Mouse (Mus musculus) liver, adult 2 months (tissue): ENCODE data around the gene Klf4. TPM values are rescaled to one million over a fixed set of nuclear protein-coding genes. Genes with fewer than 3 reads are reported as not detected.
A peak's percentile ranks its signal among the peaks of the same experiment; 100 is the strongest.

Experiments used
- DNase-seq: peaks from one replicate; pipeline ENCODE4 v3.0.0-alpha.2; 2011; ENCODE audit warnings: low read depth, low spot score; ENCODE audit errors: extremely low read depth
- H3K27ac ChIP-seq: fragments of 200-500 bp; replicated peaks from 2 replicates; pipeline ENCODE4 v1.5.1; 2012; ENCODE audit warnings: low read depth, mild to moderate bottlenecking, control low read depth, inconsistent platforms, low read length; ENCODE audit not compliant: insufficient read depth
- H3K27me3 ChIP-seq: fragments of 200-500 bp; 2 replicates; pipeline ENCODE4 v1.6.1; 2012; ENCODE audit warnings: mild to moderate bottlenecking, moderate library complexity, low read length, inconsistent platforms; ENCODE audit not compliant: control insufficient read depth, insufficient read depth
- H3K36me3 ChIP-seq: fragments of 200-500 bp; 2 replicates; pipeline ENCODE4 v1.6.1; 2012; ENCODE audit warnings: low read length, inconsistent platforms; ENCODE audit not compliant: control insufficient read depth, insufficient read depth
- H3K4me1 ChIP-seq: fragments of 200-500 bp; 2 replicates; pipeline ENCODE4 v1.6.1; 2011; ENCODE audit warnings: low read length; ENCODE audit not compliant: control insufficient read depth, insufficient read depth
- H3K4me3 ChIP-seq: fragments of 200-500 bp; 2 replicates; pipeline ENCODE4 v1.5.1; 2011; ENCODE audit warnings: low read depth, mild to moderate bottlenecking, control low read depth, low read length, moderate library complexity; ENCODE audit not compliant: insufficient read depth
- H3K79me2 ChIP-seq: fragments of 200-500 bp; 2 replicates; pipeline ENCODE4 v1.6.1; 2012; ENCODE audit warnings: inconsistent platforms, mild to moderate bottlenecking, low read length, moderate library complexity; ENCODE audit not compliant: control insufficient read depth, insufficient read depth
- H3K9ac ChIP-seq: fragments of 200-500 bp; 2 replicates; pipeline ENCODE4 v1.6.1; 2012; ENCODE audit warnings: low read depth, mild to moderate bottlenecking, control low read depth, inconsistent platforms, low read length
- CTCF ChIP-seq: fragments of 200-500 bp; IDR thresholded peaks from 2 replicates; pipeline ENCODE4 v1.5.1; 2011; ENCODE audit warnings: low read depth, low read length, control low read depth
- POLR2A ChIP-seq: fragments of 200-500 bp; IDR thresholded peaks from 2 replicates; pipeline ENCODE4 v1.6.1; 2011; ENCODE audit warnings: low read length, control low read depth; ENCODE audit not compliant: insufficient read depth; ENCODE audit errors: extremely low read depth
- WGBS: fragments of 180-500 bp; shearing (Covaris S2); methylation state at CpG from one replicate; pipeline ENCODE4 v1.1.7; 2018; 5-methylcytosine and 5-hydroxymethylcytosine counted together
- polyA plus RNA-seq: library from polyadenylated mRNA; depleted of rRNA; stranded (reverse); fragments of >200 nt; gene quantifications from 2 replicates; pipeline ENCODE4 v1.2.3, GENCODE M21; 2012
- total RNA-seq: library from RNA; depleted of rRNA; stranded (reverse); fragments of >200 nt; gene quantifications from 2 replicates; pipeline ENCODE4 v1.2.3, GENCODE M21; 2014

Klf4 gene
- total and polyA plus RNA-seq, 2 experiments: 0.46 to 0.57 TPM

GRCm38 (mm10) chr4:55530731-55531095 lies 1.6 kb downstream of the Klf4 start:
- H3K36me3 ChIP-seq: no peaks in the 10 kb centered on the region
- H3K79me2 ChIP-seq: no peaks in the 10 kb centered on the region
- no peak overlapping the region for H3K27ac ChIP-seq
- peaks cover 4% of the 10 kb centered on the region; the same call in 1 of the 2 replicates for H3K4me1 ChIP-seq
- H3K9ac ChIP-seq: peak overlapping the region; percentile 41
- DNase-seq: no peak
- H3K4me3 ChIP-seq: peak overlapping the region; percentile 53
- peaks cover 4% of the 10 kb centered on the region for H3K27me3 ChIP-seq
- TF ChIP-seq CTCF: no peak
- no peak for TF ChIP-seq POLR2A
- WGBS: 5% methylated on average over 20 of the region's 20 CpGs

GRCm38 (mm10) chr4:55530236-55530635 lies 2.0 kb downstream of the Klf4 start:
- WGBS: 4% methylated on average over 27 of the region's 27 CpGs
- Histone ChIP-seq H3K4me3 (peak overlapping the region; percentile 53; the same call in 1 of the 2 replicates), H3K79me2 (no peaks in the 10 kb centered on the region), H3K9ac (peak overlapping the region; percentile 36), H3K27me3 (peaks cover 4% of the 10 kb centered on the region), H3K27ac (no peak overlapping the region), H3K36me3 (no peaks in the 10 kb centered on the region), H3K4me1 (peaks cover 4% of the 10 kb centered on the region; the same call in 1 of the 2 replicates)
- TF ChIP-seq POLR2A: no peak
- peak; percentile 66 for TF ChIP-seq CTCF
- DNase-seq: peak; percentile 13

GRCm38 (mm10) chr4:55528404-55528803 lies 3.9 kb downstream of the Klf4 start:
- WGBS: 88% methylated on average over 4 of the region's 4 CpGs
- Histone ChIP-seq H3K9ac (no peak overlapping the region), H3K27me3 (peaks cover 4% of the 10 kb centered on the region), H3K27ac (no peak overlapping the region), H3K79me2 (no peaks in the 10 kb centered on the region), H3K4me1 (peaks cover 4% of the 10 kb centered on the region; the same call in 1 of the 2 replicates), H3K4me3 (no peak overlapping the region), H3K36me3 (no peaks in the 10 kb centered on the region)
- no peak for DNase-seq
- TF ChIP-seq CTCF (no peak), POLR2A (no peak)

- H3K27me3 ChIP-seq: peaks cover 4% of the 10 kb centered on the region
- H3K27ac ChIP-seq: no peak overlapping the region
- H3K9ac ChIP-seq: no peak overlapping the region
- H3K4me1 ChIP-seq: no peaks in the 10 kb centered on the region
- no peak for DNase-seq
- no peaks in the 10 kb centered on the region for H3K79me2 ChIP-seq
- H3K4me3 ChIP-seq: no peak overlapping the region
- 90% methylated on average over 12 of the region's 12 CpGs for WGBS
- TF ChIP-seq CTCF (no peak), POLR2A (no peak)
- no peaks in the 10 kb centered on the region for H3K36me3 ChIP-seq
These were observed 4.3 kb downstream of the Klf4 start for GRCm38 (mm10) chr4:55527931-55528330.

- H3K9ac ChIP-seq: no peak overlapping the region
- DNase-seq: peak; percentile 30
- H3K36me3 ChIP-seq: no peaks in the 10 kb centered on the region
- H3K79me2 ChIP-seq: no peaks in the 10 kb centered on the region
- no peaks in the 10 kb centered on the region for H3K4me1 ChIP-seq
- 75% methylated on average over 5 of the region's 5 CpGs for WGBS
- no peak for TF ChIP-seq POLR2A
- TF ChIP-seq CTCF: peak; percentile 14; the same call in 1 of the 2 replicates
- no peak overlapping the region for H3K4me3 ChIP-seq
- no peak overlapping the region for H3K27ac ChIP-seq
- H3K27me3 ChIP-seq: peaks cover 4% of the 10 kb centered on the region
These were observed 5.8 kb downstream of the Klf4 start for GRCm38 (mm10) chr4:55526247-55527115.

- DNase-seq: no peak
- H3K4me3 ChIP-seq: no peak overlapping the region
- WGBS: 70% methylated on average over 4 of the region's 4 CpGs
- H3K79me2 ChIP-seq: no peaks in the 10 kb centered on the region
- 0 out of 2 replicates have a peak, but pooled peaks cover 5% of the 10 kb centered on the region for H3K27me3 ChIP-seq
- TF ChIP-seq POLR2A (no peak), CTCF (no peak)
- no peak overlapping the region for H3K9ac ChIP-seq
- no peak overlapping the region for H3K27ac ChIP-seq
- no peaks in the 10 kb centered on the region for H3K36me3 ChIP-seq
- H3K4me1 ChIP-seq: no peaks in the 10 kb centered on the region
These were observed 8.3 kb downstream of the Klf4 start for GRCm38 (mm10) chr4:55523921-55524320.
